Mouse (Mus musculus) heart, postnatal 0 days (tissue): ENCODE data around the gene Ubqln1. TPM values are rescaled to one million over a fixed set of nuclear protein-coding genes. Genes with fewer than 3 reads are reported as not detected.

Experiments
- ATAC-seq: fragments of 200-750 bp; cut with Nextera tagmentation; 2 replicates; pipeline ENCODE4 v1.8.0; 2017; ENCODE audit warnings: low read depth, moderate number of reproducible peaks, moderate library complexity; ENCODE audit not compliant: insufficient read depth
- DNase-seq: peaks from one replicate; pipeline ENCODE4 v3.0.0-alpha.2; 2016; ENCODE audit warnings: low spot score
- H3K27ac ChIP-seq: fragments of 300-500 bp; sonication (generic); 2 replicates; pipeline ENCODE4 v1.5.1; 2014; ENCODE audit warnings: low read depth, mild to moderate bottlenecking
- H3K27me3 ChIP-seq: fragments of 300-500 bp; sonication (generic); 2 replicates; pipeline ENCODE4 v1.6.1; 2014; ENCODE audit warnings: low read length, mixed read lengths; ENCODE audit not compliant: control insufficient read depth, insufficient read depth
- H3K36me3 ChIP-seq: fragments of 300-500 bp; sonication (generic); replicated peaks from 2 replicates; pipeline ENCODE4 v1.6.1; 2014; ENCODE audit warnings: low read length, mixed read lengths; ENCODE audit not compliant: control insufficient read depth, insufficient read depth
- H3K4me1 ChIP-seq: fragments of 300-500 bp; sonication (generic); 2 replicates; pipeline ENCODE4 v1.6.1; 2014; ENCODE audit warnings: antibody characterized with exemption; ENCODE audit not compliant: control insufficient read depth, insufficient read depth
- H3K4me2 ChIP-seq: fragments of 300-500 bp; sonication (generic); 2 replicates; pipeline ENCODE4 v1.6.1; 2014; ENCODE audit warnings: low read depth, mild to moderate bottlenecking, low read length, moderate library complexity
- H3K4me3 ChIP-seq: fragments of 300-500 bp; sonication (generic); 2 replicates; pipeline ENCODE4 v1.5.1; 2014; ENCODE audit warnings: low read depth, low read length
- H3K9ac ChIP-seq: fragments of 300-500 bp; sonication (generic); replicated peaks from 2 replicates; pipeline ENCODE4 v1.6.1; 2014; ENCODE audit warnings: low read depth, low read length, mixed read lengths
- H3K9me3 ChIP-seq: fragments of 300-500 bp; sonication (generic); replicated peaks from 2 replicates; pipeline ENCODE4 v1.6.1; 2016; ENCODE audit warnings: low read length; ENCODE audit not compliant: control insufficient read depth
- CTCF ChIP-seq: IDR thresholded peaks from 2 replicates; pipeline ENCODE4 v1.5.1; 2016; ENCODE audit warnings: antibody characterized with exemption, control low read depth, low read depth
- EP300 ChIP-seq: IDR thresholded peaks from 2 replicates; pipeline ENCODE4 v1.6.1; 2016; ENCODE audit warnings: antibody characterized with exemption, low read depth
- WGBS: fragments of 180-500 bp; shearing (Covaris S2); extraction: QIAGEN DNeasy Blood & Tissue Kit; methylation state at CpG from one replicate; pipeline ENCODE4 v1.1.7; 2014; 5-methylcytosine and 5-hydroxymethylcytosine counted together
- polyA plus RNA-seq: library from polyadenylated mRNA; unstranded; fragments of >200 nt; fragmentation: Nextera tagmentation; extraction: Ambion mirVana; gene quantifications from 2 replicates; pipeline ENCODE4 v1.2.1, GENCODE M21; 2015
- total RNA-seq: library from RNA; depleted of rRNA; stranded (reverse); fragments of >200 nt; gene quantifications from 2 replicates; pipeline ENCODE4 v1.2.3, GENCODE M21; 2014; ENCODE audit warnings: low replicate concordance

Gene Ubqln1
- total and polyA plus RNA-seq, 2 experiments from 2014 or later = 48.6 to 125 TPM

DNA sequence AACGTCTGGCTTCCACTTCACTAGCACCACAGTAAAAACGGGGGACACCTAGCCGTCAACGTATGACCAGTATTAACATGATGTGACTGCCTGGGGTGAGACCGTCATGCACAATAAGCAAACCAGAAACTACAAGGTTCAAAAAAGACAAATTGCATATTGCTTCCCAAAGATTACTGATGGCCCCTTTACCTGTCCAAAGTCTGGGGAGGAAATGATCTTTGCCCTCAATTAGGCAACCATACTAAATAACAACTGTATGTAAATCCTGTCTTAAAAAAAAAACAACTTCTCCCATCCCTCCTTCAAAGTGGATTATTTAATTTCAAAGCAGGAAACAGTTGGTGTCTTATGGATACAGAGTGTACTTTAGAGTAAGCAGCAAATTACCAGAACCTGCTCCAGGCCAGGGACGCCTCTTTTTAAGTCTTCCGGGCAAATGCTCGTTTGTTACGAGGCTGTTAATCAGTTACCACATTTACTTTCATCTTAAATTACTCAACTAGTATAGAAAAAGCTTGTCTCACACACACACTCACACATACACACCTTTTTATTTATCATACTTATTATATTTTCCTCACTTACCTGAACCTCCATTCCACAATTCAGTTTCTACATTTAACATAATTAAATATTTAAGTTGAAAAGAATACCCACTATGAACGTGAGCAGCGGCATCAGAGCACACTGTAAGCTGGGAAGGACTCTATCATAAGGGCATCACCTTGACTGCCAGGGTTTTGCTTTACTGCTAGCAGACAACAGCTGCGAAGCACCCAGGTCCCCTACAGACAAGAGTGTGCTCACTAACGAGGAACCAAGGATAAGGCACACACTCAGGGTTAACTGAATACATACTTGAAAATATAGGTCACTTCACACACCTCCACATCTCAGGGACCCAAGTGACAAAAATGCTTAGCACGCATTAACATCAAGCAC is 33.6 kb downstream of the Ubqln1 start:
- no peaks in the 10 kb centered on the region for H3K27me3 ChIP-seq
- H3K4me3 ChIP-seq = no peak overlapping the region
- WGBS = 88% methylated on average over 14 of the region's 14 CpGs
- H3K9ac ChIP-seq = no peak overlapping the region
- TF ChIP-seq CTCF (no peak), EP300 (no peak)
- no peaks in the 10 kb centered on the region for H3K4me1 ChIP-seq
- ATAC-seq = no peak
- no peak for DNase-seq
- H3K36me3 ChIP-seq = peaks cover 75% of the 10 kb centered on the region
- H3K9me3 ChIP-seq = no peaks in the 10 kb centered on the region
- no peak overlapping the region for H3K4me2 ChIP-seq
- no peak overlapping the region for H3K27ac ChIP-seq

DNA sequence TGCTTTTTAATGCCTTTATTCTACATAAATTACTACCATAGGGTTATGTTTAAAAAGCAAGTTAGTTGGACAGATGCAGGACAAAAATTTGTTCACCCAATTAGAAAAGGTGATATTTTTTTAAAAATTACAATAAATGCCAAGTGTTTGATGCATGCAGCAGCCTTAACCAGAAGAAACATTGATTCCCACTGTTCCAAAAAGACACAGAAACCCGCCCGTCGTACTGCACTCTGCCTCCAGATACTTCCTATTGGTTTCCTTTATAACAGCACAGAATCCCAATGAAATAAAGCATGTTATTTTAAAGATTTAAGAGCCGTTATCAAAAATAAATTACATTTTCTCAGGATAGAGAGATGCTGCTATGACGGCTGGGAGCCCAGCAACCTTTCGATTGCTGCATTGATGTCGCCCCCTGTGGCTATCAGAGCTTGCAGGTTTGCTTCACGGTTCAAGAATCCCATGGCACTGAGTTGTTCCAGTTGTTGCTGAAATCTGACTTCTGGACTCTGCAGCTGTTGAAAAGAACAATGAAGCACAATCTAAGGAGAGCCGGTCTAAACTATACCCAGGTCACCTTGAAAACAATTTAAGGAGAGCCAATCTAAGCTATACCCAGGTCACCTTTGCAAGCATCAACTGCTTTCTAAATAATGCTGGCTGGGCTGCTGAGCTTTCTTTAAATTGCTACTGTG is 37.8 kb downstream of the Ubqln1 start:
- H3K4me3 ChIP-seq = no peak overlapping the region
- WGBS = 76% methylated on average over 9 of the region's 9 CpGs
- no peak overlapping the region for H3K27ac ChIP-seq
- ATAC-seq (no peak), DNase-seq (no peak)
- H3K9ac ChIP-seq = no peak overlapping the region
- H3K27me3 ChIP-seq = no peaks in the 10 kb centered on the region
- no peak overlapping the region for H3K4me2 ChIP-seq
- H3K36me3 ChIP-seq = peaks cover 89% of the 10 kb centered on the region
- H3K4me1 ChIP-seq = no peaks in the 10 kb centered on the region
- TF ChIP-seq CTCF (no peak), EP300 (no peak)
- H3K9me3 ChIP-seq = no peaks in the 10 kb centered on the region

DNA sequence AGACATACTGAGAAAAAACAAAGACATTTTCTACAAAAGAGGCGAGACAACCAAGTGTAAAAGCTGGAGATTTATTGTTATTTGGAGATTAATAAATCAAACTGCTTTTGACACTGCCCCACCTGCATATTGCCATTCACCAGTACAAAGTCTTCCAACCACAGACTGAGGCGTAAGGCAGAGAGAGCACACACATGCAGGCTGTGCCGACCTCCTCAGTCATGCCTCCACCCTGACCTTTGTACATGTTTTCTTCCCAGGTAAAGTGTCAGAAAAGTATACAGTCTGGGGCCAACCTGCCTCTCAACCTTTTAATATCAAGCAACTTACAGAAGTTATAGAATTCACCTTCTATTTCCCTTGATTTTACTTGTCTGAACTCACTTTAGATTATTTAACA is 39.3 kb downstream of the Ubqln1 start:
- no peaks in the 10 kb centered on the region for H3K4me1 ChIP-seq
- H3K4me2 ChIP-seq = no peak overlapping the region
- DNase-seq = no peak
- H3K4me3 ChIP-seq = no peak overlapping the region
- no peaks in the 10 kb centered on the region for H3K27me3 ChIP-seq
- no peak overlapping the region for H3K27ac ChIP-seq
- no peak for ATAC-seq
- TF ChIP-seq CTCF = no peak
- no peak for TF ChIP-seq EP300
- no peaks in the 10 kb centered on the region for H3K9me3 ChIP-seq
- 91% methylated on average over 3 of the region's 3 CpGs for WGBS
- H3K9ac ChIP-seq = no peak overlapping the region
- H3K36me3 ChIP-seq = peaks cover 76% of the 10 kb centered on the region

DNA sequence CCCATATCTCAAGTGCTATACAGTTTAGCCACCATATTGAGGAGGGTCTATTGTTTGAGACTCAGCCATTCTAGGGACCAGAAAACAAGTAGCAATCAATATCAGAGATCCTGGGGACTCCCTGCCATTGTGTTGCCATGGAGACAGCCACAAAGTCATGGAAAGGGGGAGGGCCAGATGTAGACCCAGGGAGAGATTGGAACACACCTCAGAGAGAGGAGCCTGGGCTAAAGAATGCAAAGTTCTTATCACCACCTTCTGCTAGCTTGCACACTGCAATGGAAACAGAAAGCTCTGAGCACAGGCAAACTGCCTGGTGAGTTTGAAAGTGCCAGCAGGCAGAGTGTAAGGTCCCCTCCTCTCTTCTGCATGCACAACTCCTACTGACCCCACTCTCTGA is 47.3 kb downstream of the Ubqln1 start:
- Histone ChIP-seq H3K9me3 (no peaks in the 10 kb centered on the region), H3K9ac (no peak overlapping the region), H3K4me3 (no peak overlapping the region), H3K4me2 (no peak overlapping the region), H3K27me3 (no peaks in the 10 kb centered on the region), H3K36me3 (peaks cover 15% of the 10 kb centered on the region), H3K27ac (no peak overlapping the region), H3K4me1 (no peaks in the 10 kb centered on the region)
- DNase-seq (no peak), ATAC-seq (no peak)
- TF ChIP-seq EP300 = no peak
- TF ChIP-seq CTCF = no peak

DNA sequence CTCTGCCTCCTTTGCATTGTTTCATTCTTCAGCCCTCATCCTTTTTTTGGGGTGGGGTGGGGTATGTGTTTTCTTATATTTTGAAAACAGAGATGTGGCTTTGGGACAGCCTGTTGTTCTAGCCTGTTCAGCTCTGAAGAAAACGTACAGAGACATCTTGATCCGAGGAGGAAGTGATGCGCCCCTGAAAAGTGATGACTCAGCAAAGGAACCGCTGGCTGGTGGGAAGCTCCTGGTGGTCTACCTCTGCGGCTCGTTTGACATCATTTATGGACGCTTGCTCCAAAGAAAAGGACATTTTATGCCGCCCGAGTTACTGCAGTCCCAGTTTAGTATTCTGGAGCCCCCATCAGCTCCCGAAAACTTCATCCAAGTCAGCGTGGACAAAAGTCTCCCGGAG is 52.1 kb downstream of the Ubqln1 start:
- H3K27me3 ChIP-seq = no peaks in the 10 kb centered on the region
- 95% methylated on average over 12 of the region's 12 CpGs for WGBS

More for the DNA sequence above, 52.1 kb downstream of the Ubqln1 start:
- DNase-seq (no peak), ATAC-seq (no peak)
- H3K9ac ChIP-seq = no peak overlapping the region
- no peak overlapping the region for H3K27ac ChIP-seq
- H3K4me3 ChIP-seq = no peak overlapping the region
- no peaks in the 10 kb centered on the region for H3K4me1 ChIP-seq
- TF ChIP-seq EP300 (no peak), CTCF (no peak)
- H3K4me2 ChIP-seq = no peak overlapping the region
- H3K9me3 ChIP-seq = no peaks in the 10 kb centered on the region
- peaks cover 27% of the 10 kb centered on the region for H3K36me3 ChIP-seq
